Mouse (Mus musculus) neural tube, embryonic 10.5 days (tissue): ENCODE results near the gene Cd300lf.

Experiments used
- DNase-seq: peaks from one replicate; pipeline ENCODE4 v3.0.0-alpha.2; 2017; ENCODE audit warnings: low spot score; ENCODE audit errors: extremely low spot score

The Cd300lf gene

DNA sequence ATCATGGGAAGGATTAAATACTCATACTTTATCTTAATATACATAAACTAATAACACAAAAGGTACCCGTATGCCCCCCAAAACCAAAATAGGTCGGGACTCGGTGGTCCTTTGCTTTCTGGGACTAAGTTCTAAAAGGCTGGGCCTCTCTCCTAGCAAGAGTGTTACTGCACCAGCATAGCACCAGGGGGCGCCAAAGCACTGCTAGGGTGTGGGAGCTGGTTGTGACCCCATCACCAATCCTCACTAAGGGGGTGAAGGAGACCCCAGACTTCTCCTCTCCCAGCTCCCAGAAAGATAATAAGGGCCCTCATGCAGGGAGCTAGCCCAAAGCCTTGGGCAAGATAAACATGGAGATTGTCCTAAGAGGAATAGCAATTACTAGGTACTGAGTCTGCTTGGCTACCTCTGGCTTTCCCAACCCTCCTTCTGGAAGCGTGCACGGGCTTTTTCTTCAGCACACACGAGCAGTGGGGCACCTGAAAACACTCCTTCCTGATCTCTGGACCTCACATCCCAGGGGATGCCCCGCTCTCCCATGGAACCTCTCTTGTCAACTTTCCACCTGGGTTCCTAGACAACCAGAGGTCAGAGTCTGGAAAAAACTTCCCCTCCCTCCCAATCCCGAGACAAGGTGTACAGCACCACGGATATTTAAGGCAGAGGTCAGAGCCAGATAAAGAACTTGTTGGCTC, 27.2 kb upstream of the Cd300lf start:
- DNase-seq, result peak; percentile 81

DNA sequence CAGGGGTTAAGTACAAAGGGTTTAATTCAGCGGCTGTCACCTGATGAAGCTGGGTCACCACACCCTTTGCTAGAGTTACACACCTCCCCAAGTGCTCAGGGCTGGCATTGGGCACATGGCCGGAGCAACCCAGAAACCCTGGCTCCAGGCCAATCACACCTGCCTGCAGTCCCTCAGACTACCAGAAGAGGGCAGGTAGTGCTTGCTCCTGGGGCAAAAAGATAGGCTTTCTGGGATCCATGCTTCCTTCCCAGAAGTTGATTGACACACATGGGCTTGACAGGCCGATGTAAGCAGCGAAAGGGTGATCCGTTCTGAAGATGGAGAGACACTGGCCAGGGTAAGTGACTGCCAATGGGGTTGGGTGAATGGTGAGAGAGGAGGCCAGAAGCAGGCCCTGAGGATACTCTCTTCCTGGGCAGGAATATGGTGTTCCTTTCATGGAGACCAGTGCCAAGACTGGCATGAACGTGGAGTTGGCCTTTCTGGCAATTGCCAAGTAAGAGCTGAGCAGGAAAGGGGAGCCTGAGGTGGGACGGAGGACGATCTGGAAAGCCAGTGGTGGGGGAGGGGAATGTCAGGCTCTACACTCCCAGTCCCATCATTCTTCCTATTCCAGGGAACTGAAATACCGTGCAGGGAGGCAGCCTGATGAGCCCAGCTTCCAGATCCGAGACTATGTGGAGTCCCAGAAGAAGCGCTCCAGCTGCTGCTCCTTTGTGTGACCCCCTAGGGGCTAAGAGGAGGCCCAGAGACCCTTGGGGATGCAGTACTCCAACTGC, 26.4 kb upstream of the Cd300lf start:
- DNase-seq, result peak; percentile 69

DNA sequence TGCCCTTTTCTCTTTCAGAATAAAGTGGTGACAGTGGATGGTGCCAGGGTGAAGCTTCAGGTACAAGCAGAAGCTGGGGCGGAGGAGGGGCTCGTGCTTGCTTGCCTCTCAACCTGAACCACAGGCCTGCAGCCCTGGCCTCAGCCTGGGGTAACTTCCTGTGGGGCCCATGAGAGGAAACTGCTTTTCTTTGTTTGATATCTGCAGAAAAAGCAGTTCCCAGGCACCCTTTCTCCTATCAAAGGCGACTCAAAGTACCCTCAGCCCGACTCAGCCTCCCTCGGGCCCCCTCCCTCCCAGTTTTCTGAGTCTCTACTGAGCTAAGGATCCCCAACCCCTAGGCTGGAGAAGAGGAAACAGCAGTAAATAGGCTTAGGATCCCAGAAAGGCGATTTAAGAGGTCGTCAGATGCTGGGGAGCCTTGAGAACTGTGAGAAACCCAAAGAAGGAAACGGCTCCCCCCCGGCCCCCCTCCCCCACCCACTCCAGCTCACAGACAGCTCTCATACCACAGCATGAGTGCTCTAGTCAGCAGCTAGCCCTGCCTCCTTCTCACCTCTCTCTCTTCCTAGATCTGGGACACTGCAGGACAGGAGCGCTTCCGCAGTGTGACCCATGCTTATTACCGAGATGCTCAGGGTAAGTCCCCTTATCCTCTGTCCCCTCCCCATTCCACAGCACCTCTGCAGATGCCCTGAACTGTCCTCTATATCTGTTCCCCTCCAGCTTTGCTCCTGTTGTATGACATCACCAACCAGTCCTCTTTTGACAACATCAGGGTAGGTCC, 24.3 kb upstream of the Cd300lf start:
- DNase-seq, result no peak

DNA sequence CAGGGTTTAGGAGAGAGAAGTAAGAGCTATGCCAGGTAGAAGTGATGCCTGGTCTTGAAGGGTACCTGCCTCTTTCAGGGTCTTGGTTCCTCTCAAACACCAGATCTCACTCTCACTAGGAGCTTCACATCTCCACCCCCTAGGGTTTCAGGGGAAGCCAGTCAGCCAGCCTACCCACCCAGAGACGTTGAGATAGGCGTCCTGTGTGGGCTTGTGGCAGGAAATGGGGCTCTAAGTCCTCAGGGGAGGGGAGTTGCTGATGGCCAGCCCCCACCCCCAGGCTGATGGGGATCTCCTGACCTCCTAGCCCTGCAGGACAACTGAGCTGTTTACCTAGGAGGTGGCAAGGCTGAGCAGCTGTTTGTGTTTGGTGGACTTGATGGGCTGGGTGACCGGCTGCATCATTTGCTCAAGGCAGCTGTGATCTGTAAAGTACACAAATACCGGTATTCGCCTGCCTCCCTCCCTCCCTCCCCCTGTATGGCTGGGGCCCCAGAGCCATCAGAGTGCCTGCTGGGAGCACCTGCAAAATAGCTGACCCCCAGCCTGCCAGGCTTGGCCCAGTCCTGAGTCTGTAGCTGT, 21.4 kb upstream of the Cd300lf start:
- DNase-seq, result no peak

DNA sequence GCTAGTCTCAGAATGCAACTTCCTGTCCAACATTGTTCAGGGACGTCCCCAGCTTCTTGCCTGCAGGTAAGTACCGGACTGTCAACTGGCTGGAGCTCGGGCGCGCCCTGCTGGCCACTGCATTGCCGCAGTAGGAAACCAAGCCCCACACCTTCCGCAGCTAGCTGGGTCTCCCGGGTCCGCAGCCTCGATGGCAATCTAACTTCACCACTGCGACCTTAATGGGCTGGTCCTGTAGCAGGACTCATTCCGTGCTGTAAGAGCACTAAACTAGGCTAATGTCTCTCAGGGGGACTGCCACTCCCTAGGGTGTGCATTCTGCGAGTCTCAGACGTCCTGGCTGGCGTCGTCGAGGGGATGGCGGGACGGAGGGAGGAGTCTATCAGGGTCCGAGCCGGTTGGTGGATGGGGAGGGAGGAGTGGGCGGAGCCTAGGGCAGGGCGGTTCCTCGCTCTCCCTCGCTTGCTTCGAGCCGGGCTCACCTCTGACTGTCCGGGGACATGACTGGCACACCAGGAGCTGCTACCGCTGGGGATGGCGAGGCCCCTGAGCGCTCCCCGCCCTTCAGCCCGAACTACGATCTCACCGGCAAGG, 20.0 kb upstream of the Cd300lf start:
- DNase-seq, result peak; percentile 83

DNA sequence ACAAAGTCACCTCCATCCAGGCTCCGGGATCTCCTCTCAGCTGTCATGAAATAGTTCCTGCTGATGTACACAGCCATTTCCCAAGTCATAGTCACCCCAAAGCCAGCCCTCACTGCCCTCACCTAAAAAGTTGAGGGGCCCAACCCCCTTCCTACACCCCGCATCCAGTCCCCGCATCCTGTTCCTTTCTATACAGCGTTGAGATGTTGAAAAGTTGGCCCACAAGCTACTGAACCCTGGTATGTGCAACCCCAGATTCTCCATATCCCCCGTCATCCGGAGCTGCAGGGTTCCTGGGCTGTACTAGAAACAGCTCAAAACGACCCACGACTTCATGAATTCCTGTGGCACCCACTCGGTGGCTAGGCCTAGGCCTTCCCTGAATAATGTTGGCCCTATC, 19.3 kb upstream of the Cd300lf start:
- no peak for DNase-seq

DNA sequence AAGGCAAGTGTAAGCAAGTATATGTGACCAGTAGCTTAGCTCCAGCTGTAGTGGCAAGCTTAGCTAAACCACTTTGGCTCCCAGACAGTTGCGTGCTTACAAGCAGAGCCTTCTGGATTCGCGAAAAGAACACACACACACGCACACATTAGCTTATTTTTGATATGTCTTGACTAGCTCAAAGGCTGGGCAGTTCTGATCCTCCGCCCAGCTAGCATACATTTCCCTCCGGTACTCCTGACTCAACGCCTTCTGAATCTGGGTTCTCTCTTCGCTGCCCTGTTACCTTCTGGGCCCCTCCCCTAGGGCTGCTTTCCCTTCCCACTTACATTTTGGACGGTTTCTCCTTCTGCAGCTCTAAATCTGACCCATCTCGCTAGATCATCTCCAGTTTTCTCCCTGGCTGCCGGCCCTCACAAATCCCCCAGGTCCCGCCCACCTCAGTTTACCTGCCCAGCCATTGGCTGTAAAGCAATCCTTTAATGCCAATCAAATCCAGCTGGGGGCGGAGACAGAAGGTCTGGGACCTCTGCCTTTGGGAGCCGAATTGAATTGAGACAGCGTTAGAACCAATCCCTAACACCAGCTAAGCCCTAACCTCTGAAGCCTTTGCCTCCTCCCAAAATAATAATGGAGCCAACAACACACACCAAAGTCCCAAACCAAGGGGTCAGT, 18.1 kb upstream of the Cd300lf start:
- peak; percentile 89 for DNase-seq

DNA sequence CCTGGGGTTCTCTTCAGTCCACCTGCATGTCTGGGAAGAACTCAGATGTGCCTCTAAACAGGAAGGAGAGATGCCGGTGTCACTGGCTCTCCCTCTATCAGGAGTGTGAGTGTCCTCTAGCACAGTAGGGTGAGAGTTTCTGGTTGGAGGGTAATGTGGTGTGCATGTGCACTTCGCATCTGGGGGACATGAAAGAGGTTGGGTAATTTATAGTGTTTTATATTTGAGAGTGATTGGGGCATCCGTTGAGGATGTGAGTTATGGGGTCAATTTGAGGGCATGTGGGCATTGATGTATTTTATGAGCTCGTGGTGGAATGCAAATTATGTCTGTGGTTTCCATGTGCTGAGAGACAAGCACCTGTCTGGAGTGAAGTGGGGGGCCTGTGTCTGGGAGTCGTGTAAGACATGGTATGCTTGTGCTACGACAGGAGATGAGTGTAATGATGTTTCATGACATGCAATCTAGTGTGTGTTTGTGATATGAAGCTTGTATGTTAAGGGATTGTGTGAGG, 17.0 kb upstream of the Cd300lf start:
- DNase-seq, result no peak

DNA sequence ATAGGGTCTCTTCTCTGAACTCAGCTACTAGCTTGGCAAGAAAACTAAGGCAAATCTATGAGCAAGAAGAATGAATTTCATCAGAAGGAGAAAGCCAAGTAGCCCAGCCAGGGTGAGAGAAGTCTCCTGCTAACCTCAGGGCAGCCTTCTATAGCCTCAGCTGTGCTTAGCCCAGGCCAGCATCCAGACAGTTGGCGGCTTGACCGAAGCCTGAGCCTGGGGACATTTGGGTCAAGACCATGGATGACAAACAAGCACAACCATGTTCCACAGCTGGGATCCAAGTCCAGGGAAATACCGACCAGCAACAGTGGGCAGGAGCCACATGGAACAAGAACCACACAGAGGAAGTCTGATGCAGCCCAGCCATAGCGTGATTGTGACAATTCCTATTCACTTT, 14.0 kb upstream of the Cd300lf start:
- no peak for DNase-seq

DNA sequence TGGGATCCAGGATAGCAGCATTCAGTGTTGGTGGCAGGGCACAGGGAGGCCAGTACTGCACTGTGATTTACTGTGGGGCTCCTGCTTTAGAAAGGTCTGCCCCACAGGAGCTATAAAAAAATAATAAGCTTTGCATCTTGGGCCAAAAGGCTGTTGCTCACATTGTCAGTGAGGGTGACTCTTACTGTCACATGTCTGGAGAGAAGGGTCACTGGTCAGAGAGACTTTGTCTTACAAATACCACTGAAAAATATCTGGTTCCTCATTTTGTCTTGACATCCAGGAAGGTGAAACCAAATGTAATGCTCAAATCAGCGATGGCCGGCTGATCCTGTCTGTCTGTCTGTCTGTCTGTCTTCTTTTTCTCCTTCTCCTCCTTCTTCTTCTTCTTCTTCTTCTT, 8.2 kb upstream of the Cd300lf start:
- DNase-seq, result no peak

DNA sequence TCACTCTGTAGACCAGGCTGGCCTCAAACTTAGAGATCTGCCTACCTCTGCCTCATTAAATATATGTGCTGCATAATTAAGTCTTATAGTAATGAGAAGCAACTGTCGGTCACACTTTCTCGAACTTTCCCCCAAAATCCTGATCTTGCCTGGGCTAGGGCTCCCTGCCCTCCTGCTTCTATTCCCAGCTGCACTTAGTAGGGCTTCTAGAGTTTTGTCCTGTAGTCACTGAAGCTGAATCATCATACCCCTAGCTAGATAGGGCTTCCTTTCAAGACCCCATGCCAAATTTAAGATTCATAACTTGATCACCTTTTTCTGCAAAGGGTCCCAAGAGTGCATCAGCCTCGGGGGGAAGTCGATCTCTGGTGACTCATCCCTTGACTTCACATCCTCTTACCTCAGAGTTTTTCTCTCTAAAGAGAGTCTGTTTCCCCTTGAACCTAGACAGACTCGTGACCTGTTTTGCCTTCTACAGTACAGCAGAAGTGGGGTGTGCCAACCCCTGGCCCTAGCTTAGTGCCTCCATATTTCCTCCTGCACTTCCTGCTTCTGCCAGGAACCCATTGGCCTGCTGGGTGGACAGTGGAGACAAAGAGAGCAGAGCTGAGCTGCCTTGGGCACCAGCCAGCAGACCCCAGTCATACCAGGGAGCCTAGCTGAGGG, 4.9 kb upstream of the Cd300lf start:
- no peak for DNase-seq

DNA sequence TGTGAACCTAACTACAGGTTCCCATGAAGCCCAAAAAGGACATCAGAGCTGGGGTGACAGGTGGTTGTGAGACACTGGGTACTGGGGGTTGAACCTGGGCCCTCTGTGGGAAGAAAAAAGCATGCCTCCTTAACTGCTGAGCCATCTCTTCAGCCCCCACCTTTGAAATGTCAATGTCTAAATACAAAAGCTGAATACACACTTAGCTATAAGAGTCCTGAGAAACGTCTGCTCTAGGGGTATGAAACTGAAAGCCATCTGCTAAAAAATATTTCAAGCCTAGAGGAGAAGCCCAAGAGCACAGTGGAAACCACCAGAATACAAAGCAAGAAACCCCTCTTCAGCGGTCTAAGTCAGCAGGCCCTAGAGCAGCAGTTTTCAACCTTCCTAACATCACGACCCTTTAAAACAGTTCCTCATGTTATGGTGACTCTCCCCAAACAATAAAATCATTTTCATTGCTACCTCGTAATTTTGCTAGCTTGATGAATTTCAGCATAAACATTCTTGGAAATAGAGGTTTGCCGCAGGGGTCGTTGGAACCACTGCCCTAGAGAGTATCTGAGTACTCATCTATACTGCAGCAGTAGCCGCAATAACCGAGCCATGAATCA, 1.9 kb downstream of the Cd300lf start:
- DNase-seq, result no peak

DNA sequence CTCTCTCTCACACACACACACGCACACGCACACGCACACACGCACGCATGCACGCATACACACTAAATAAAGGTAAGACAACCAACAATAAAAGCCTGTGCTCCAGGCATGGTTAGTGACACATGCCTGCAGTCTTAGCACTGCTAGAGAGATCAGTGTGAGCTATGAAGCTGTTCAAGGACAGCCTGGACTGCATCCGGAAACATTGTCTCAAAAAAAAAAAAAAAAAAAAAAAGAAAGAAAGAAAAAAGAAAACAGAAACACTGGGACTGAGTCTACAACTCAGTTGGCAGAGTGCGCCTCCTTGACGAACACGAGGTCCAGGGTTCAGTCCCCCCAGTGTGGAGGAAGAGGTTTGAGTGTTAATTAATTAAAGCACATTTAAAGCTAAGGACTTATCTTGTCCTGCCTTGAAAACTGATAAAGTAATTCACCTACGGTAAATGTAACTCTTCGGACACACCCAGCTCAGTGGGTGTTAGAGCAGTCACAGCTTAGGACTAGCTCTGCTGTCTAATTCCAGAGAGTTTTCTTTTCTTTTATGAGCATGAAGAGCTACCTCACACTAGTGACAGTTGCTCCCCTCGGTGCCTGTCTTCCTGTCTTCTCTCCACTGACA, 4.2 kb downstream of the Cd300lf start:
- no peak for DNase-seq

DNA sequence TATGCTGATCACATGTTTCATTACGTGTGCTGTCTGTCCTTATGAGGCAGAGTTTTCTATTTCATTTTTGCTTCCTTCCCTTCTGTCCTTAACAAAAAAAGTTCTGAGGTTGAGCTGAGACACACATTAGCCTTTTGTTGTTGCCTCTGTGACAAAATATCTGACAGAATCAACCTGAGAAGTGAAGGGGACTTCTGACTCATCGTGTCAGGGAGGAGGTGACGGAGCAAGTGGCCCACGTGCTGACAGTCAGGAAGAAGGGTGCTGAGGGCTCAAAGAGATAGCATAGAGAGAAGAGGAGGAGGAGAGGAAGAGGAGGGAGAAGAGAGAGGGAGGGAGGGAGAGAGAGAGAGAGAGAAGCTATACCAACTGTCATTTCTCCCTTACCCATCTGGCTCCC, 5.3 kb downstream of the Cd300lf start:
- DNase-seq, result no peak

DNA sequence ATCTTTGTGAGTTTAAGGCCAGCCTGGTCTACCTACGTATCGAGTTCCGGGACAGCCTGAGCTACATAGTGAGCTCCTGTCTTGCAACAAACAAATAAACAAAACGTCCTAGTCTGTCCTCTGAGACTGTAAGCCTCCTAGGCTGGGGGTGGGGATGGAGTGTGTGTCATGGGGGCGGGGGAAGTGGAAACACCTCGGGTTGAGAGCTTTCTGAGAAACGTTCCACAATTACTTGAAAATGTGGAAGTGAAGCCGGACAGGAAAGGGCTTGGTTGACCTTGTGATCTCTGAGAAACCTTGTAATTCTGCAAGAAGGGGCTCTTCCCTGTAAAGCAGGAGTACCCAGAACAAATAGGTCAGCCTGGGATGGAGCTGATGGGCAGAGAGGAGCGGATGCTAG, 14.4 kb downstream of the Cd300lf start:
- DNase-seq, result no peak

DNA sequence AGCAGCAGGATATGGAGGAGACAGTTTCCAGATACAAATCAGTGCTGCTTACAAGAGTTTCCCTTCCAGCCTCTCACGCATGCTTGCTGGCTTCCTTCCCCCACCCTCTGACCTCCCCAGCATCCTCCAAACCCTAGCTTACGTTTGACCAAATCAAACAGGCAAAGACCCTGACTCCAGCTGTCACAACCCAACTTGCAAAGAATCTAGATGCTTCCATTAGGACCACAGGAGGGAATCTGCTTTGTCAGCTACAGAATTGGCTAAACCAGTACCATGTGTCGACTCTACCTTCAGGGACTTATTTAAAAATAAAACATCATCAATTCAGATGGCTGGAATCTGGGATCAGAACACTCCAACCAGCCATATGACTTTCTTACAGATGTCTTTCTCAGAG, 21.6 kb downstream of the Cd300lf start:
- DNase-seq, result no peak

DNA sequence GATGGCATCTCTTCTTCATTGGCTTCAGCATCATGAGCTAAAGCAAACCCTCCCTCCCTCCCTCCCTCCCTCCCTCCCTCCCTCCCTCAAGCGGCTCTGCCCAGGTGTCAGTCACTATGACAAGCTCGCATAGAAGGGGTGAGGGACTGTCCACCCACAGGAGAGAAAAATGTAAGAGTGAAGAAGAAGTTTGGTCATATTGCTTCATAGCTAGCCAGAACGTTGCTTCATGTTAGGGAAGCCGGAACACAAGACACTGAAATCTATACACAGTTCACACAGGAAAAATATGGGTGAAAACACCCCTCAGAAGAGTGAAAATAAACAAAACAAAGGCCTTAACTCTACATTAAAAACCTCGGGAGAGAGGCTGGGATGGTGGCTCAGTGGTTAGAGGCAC, 23.5 kb downstream of the Cd300lf start:
- no peak for DNase-seq

DNA sequence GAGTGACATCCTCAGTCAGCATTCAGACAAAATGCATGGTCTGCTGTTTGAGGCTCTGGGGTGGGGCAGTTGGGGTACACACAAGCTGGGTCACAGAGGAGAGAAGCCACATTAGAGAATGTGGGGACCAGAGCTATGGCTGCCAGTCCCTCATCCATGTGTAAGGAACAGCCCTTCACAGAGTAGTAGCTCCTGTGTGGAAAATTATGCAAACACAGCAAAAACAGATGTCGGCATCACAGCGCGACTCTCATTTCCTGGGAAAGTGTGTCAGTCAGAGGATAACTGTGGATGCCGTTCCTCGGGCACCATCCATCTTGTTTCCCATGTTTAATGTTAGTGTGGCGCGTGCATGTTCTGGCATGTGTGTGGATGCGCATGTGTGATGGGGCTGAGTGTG, 25.6 kb downstream of the Cd300lf start:
- no peak for DNase-seq

DNA sequence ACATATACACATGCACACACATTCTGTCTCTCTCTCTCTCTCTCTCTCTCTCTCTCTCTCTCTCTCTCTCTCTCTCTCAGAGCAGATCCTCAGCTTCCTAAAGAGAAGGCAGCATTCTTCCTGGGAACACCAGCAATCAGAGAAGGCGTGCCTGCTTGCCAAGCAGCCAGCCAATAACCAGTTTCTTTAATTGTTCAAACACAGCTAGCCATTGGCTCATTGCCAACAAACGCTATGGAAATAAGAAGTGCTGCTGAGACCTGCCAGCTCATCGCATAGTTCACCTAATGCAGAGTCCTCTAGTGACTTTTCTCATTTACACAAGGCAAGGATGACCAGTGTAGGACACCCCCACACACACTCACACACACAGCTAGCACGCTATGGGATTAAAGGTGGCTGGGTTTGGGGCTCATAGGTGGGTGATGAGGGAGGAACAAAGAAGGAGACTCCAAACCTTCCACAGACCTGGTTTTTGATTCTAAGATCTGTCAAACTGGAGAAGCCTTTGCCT, 26.3 kb downstream of the Cd300lf start:
- DNase-seq, result no peak
